Mouse (Mus musculus) heart, postnatal 0 days (tissue): Measurements from ENCODE around the gene Pepd. TPM values are rescaled to one million over a fixed set of nuclear protein-coding genes. Genes with fewer than 3 reads are reported as not detected.

ENCODE experiments used
- ATAC-seq: fragments of 200-750 bp; cut with Nextera tagmentation; 2 replicates; pipeline ENCODE4 v1.8.0; 2017; ENCODE audit warnings: low read depth, moderate number of reproducible peaks, moderate library complexity; ENCODE audit not compliant: insufficient read depth
- DNase-seq: peaks from one replicate; pipeline ENCODE4 v3.0.0-alpha.2; 2016; ENCODE audit warnings: low spot score
- H3K27ac ChIP-seq: fragments of 300-500 bp; sonication (generic); 2 replicates; pipeline ENCODE4 v1.5.1; 2014; ENCODE audit warnings: low read depth, mild to moderate bottlenecking
- H3K27me3 ChIP-seq: fragments of 300-500 bp; sonication (generic); 2 replicates; pipeline ENCODE4 v1.6.1; 2014; ENCODE audit warnings: low read length, mixed read lengths; ENCODE audit not compliant: control insufficient read depth, insufficient read depth
- H3K36me3 ChIP-seq: fragments of 300-500 bp; sonication (generic); replicated peaks from 2 replicates; pipeline ENCODE4 v1.6.1; 2014; ENCODE audit warnings: low read length, mixed read lengths; ENCODE audit not compliant: control insufficient read depth, insufficient read depth
- H3K4me1 ChIP-seq: fragments of 300-500 bp; sonication (generic); 2 replicates; pipeline ENCODE4 v1.6.1; 2014; ENCODE audit warnings: antibody characterized with exemption; ENCODE audit not compliant: control insufficient read depth, insufficient read depth
- H3K4me2 ChIP-seq: fragments of 300-500 bp; sonication (generic); 2 replicates; pipeline ENCODE4 v1.6.1; 2014; ENCODE audit warnings: low read depth, mild to moderate bottlenecking, low read length, moderate library complexity
- H3K4me3 ChIP-seq: fragments of 300-500 bp; sonication (generic); 2 replicates; pipeline ENCODE4 v1.5.1; 2014; ENCODE audit warnings: low read depth, low read length
- H3K9ac ChIP-seq: fragments of 300-500 bp; sonication (generic); replicated peaks from 2 replicates; pipeline ENCODE4 v1.6.1; 2014; ENCODE audit warnings: low read depth, low read length, mixed read lengths
- H3K9me3 ChIP-seq: fragments of 300-500 bp; sonication (generic); replicated peaks from 2 replicates; pipeline ENCODE4 v1.6.1; 2016; ENCODE audit warnings: low read length; ENCODE audit not compliant: control insufficient read depth
- CTCF ChIP-seq: IDR thresholded peaks from 2 replicates; pipeline ENCODE4 v1.5.1; 2016; ENCODE audit warnings: antibody characterized with exemption, control low read depth, low read depth
- EP300 ChIP-seq: IDR thresholded peaks from 2 replicates; pipeline ENCODE4 v1.6.1; 2016; ENCODE audit warnings: antibody characterized with exemption, low read depth
- WGBS: fragments of 180-500 bp; shearing (Covaris S2); extraction: QIAGEN DNeasy Blood & Tissue Kit; methylation state at CpG from one replicate; pipeline ENCODE4 v1.1.7; 2014; 5-methylcytosine and 5-hydroxymethylcytosine counted together
- polyA plus RNA-seq: library from polyadenylated mRNA; unstranded; fragments of >200 nt; fragmentation: Nextera tagmentation; extraction: Ambion mirVana; gene quantifications from 2 replicates; pipeline ENCODE4 v1.2.1, GENCODE M21; 2015
- total RNA-seq: library from RNA; depleted of rRNA; stranded (reverse); fragments of >200 nt; gene quantifications from 2 replicates; pipeline ENCODE4 v1.2.3, GENCODE M21; 2014; ENCODE audit warnings: low replicate concordance

Pepd gene
- total and polyA plus RNA-seq, 2 experiments from 2014 or later, result 37.1 to 43.0 TPM

DNA sequence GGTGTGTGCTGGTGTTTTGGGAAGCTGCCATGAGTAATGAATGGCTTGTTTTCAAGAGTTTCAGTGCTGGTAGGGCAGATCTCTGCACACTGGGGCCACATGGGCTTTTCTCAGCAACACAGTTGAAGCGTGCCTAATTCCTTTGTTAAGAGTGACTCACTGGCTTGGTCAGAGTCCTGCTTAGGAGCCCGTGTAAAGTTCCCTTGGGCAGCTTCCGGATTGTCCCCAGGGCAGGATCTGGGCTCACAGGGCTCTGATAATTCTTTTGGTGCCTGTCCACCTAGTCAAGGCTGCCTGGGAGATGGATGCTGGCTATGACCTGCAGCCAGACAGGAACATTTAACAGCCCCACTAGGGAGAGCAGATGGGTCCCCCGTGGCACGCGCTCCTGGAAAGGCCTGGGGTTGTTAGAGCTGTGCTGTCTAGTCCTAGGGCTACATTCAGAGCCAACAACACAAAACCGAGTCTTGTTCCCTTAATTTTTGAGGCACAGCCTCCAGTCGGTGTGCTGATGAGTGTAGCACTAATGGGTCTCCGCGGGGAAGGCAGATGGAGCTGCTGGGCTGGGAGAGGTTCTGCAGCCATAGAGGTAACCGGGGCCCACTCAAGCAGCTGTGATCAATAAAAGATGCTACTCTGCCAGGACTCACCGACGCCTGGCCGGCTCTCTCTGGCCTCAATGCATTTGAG is 27.2 kb downstream of the Pepd start:
- DNase-seq, result peak; percentile 6
- Histone ChIP-seq H3K27ac (no peak overlapping the region), H3K9ac (no peak overlapping the region), H3K36me3 (peaks cover 21% of the 10 kb centered on the region), H3K27me3 (no peaks in the 10 kb centered on the region), H3K4me2 (no peak overlapping the region), H3K4me3 (no peak overlapping the region), H3K9me3 (peaks cover 6% of the 10 kb centered on the region), H3K4me1 (no peaks in the 10 kb centered on the region)
- peak; percentile 41; the same call in 1 of the 2 replicates for ATAC-seq
- TF ChIP-seq EP300 (no peak), CTCF (no peak)
- WGBS, result 68% methylated on average over 14 of the region's 14 CpGs

DNA sequence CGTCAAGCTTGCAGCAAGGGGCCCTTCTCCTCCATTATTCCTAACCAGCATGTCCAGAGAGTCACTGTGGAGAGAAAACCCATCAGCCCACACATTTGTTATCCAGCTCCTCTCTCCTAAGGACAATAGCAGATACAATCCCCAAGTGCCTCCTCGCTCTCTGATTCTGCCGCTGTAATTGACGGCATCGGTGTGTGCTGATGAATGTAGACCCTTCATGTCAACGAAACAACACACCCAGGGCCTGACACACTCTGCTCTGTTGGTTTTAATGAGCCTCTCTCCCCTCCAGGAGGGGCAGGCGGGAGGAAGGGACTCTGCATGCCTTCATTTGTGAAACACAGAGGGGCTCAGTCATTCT is 27.8 kb downstream of the Pepd start:
- H3K9ac ChIP-seq, result no peak overlapping the region

DNA sequence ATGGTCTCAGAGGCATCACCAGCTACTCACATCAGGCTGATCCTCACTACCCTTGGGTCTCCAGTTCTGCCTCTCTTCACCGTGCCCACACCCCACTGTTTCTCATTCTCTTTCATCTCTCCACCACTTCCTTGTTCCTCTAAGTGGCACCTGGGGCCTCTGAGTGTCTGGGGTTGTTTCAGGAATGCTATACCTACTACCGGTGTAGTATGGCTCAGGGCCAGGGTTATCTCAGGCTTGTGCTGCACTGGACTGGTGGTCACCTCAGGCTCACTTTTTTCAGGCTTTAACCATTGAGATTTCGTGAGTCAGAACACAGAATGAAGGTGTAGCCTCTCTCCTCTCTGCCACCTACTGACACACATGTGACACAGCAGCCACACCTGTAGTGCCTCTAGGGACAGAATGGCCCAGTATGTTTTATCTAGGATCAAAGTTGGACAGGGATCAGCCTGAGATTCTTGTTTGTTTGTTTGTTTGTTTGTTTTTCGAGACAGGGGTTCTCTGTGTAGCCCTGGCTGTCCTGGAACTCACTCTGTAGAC is 31.5 kb downstream of the Pepd start:
- H3K4me3 ChIP-seq, result no peak overlapping the region
- WGBS, result 56% methylated on average over 4 of the region's 4 CpGs
- no peaks in the 10 kb centered on the region for H3K4me1 ChIP-seq
- no peaks in the 10 kb centered on the region for H3K27me3 ChIP-seq
- H3K36me3 ChIP-seq, result peaks cover 10% of the 10 kb centered on the region
- TF ChIP-seq EP300 (no peak), CTCF (no peak)
- H3K4me2 ChIP-seq, result no peak overlapping the region
- H3K9ac ChIP-seq, result no peak overlapping the region
- DNase-seq, result no peak
- H3K27ac ChIP-seq, result no peak overlapping the region
- no peak for ATAC-seq
- H3K9me3 ChIP-seq, result no peaks in the 10 kb centered on the region

More for the DNA sequence above, 27.8 kb downstream of the Pepd start:
- Histone ChIP-seq H3K4me3 (no peak overlapping the region), H3K27ac (no peak overlapping the region), H3K4me2 (no peak overlapping the region), H3K9me3 (peaks cover 6% of the 10 kb centered on the region), H3K27me3 (no peaks in the 10 kb centered on the region), H3K36me3 (peaks cover 21% of the 10 kb centered on the region), H3K4me1 (no peaks in the 10 kb centered on the region)
- WGBS, result 68% methylated on average over 7 of the region's 7 CpGs
- DNase-seq (no peak), ATAC-seq (no peak)
- TF ChIP-seq CTCF, result no peak
- TF ChIP-seq EP300, result no peak

DNA sequence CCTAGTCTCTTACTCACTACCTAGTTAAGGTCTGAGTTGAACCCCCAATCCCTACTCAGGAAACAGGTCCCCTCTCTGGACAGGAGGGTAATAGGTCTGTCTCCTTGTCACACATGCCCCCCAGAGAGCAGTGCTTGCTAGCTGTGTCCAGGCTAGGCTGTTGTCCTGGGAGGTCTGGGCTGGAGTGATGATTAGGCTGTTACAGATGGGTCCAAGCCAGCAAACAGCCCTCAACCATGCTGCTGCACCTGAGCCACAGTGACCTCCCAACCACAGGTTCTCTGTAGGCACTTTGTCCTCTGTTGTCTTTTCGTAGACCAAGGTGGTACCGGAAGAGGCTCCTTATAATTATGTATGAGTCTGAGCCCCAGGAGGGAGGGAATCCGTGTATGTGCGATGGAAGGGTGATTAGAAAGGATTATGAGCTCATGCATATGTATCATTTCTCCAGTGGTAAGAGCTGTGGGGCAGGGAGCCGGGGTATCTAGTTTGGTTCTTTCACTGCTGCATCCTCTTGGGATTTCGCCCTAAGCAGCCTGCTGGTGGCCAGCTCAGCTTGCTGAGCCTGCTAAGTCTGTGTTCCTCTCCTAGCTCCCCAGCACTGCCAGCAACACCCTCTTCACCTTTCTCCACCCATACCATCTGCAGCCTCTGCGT is 34.2 kb downstream of the Pepd start:
- no peaks in the 10 kb centered on the region for H3K4me1 ChIP-seq
- H3K27ac ChIP-seq, result no peak overlapping the region

DNA sequence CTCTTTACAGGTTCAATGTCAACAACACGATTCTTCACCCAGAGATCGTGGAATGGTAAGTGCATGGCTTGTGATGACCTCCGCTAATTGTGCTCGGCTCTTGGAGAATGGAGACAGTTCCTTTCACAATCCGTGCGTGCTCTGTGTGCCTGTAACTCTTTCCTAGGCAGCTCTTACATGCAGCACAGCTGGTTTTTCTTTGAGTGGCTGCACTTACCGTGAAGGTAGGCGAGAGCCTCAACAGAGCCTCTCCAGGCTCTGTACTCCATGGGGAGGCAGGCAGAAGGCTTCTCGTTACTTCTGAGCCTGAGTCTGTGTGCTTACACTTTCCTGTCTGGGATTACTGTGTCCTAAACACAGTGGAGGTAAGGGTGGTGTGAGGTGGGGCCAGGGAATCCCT is 42.4 kb downstream of the Pepd start:
- Histone ChIP-seq H3K4me3 (no peak overlapping the region), H3K27me3 (no peaks in the 10 kb centered on the region), H3K4me2 (no peak overlapping the region), H3K9ac (no peak overlapping the region), H3K27ac (no peak overlapping the region), H3K9me3 (no peaks in the 10 kb centered on the region), H3K36me3 (peaks cover 5% of the 10 kb centered on the region; the same call in 1 of the 2 replicates), H3K4me1 (no peaks in the 10 kb centered on the region)
- 88% methylated on average over 9 of the region's 9 CpGs for WGBS
- TF ChIP-seq EP300, result no peak
- TF ChIP-seq CTCF, result no peak
- no peak for DNase-seq
- no peak for ATAC-seq

More for the DNA sequence above, 34.2 kb downstream of the Pepd start:
- TF ChIP-seq EP300 (no peak), CTCF (no peak)
- peaks cover 10% of the 10 kb centered on the region for H3K36me3 ChIP-seq
- H3K9me3 ChIP-seq, result no peaks in the 10 kb centered on the region
- H3K9ac ChIP-seq, result no peak overlapping the region
- 89% methylated on average over 7 of the region's 7 CpGs for WGBS
- no peak overlapping the region for H3K4me3 ChIP-seq
- H3K4me2 ChIP-seq, result no peak overlapping the region
- no peaks in the 10 kb centered on the region for H3K27me3 ChIP-seq
- no peak for ATAC-seq
- no peak for DNase-seq
